Mouse (Mus musculus) lung, embryonic 16.5 days (tissue): ENCODE measurements around the gene Ccl20. TPM values are rescaled to one million over a fixed set of nuclear protein-coding genes. Genes with fewer than 3 reads are reported as not detected.

Source experiments
- ATAC-seq: fragments of 200-750 bp; cut with Nextera tagmentation; 2 replicates; pipeline ENCODE4 v1.8.0; 2017; ENCODE audit warnings: low read depth, mild to moderate bottlenecking, moderate library complexity
- H3K27ac ChIP-seq: fragments of 300-500 bp; sonication (generic); 2 replicates; pipeline ENCODE4 v1.5.1; 2014; ENCODE audit warnings: mild to moderate bottlenecking, control low read depth, low read length
- H3K27me3 ChIP-seq: fragments of 300-500 bp; sonication (generic); 2 replicates; pipeline ENCODE4 v1.6.1; 2014; ENCODE audit warnings: low read depth, low read length, mixed read lengths; ENCODE audit not compliant: control insufficient read depth, insufficient read depth
- H3K36me3 ChIP-seq: fragments of 300-500 bp; sonication (generic); 2 replicates; pipeline ENCODE4 v1.6.1; 2014; ENCODE audit warnings: low read length; ENCODE audit not compliant: control insufficient read depth, insufficient read depth
- H3K4me1 ChIP-seq: fragments of 300-500 bp; sonication (generic); replicated peaks from 2 replicates; pipeline ENCODE4 v1.6.1; 2014; ENCODE audit warnings: low read length, mixed read lengths; ENCODE audit not compliant: control insufficient read depth, insufficient read depth
- H3K4me2 ChIP-seq: fragments of 300-500 bp; sonication (generic); 2 replicates; pipeline ENCODE4 v1.6.1; 2014; ENCODE audit warnings: low read depth, low read length, control low read depth
- H3K4me3 ChIP-seq: fragments of 300-500 bp; sonication (generic); 2 replicates; pipeline ENCODE4 v1.5.1; 2014; ENCODE audit warnings: mild to moderate bottlenecking, low read length, control low read depth
- H3K9ac ChIP-seq: fragments of 300-500 bp; sonication (generic); 2 replicates; pipeline ENCODE4 v1.6.1; 2014; ENCODE audit warnings: low read length, control low read depth
- H3K9me3 ChIP-seq: fragments of 300-500 bp; sonication (generic); 2 replicates; pipeline ENCODE4 v1.6.1; 2016; ENCODE audit warnings: low read length; ENCODE audit not compliant: control insufficient read depth
- WGBS: fragments of 180-500 bp; shearing (Covaris S2); extraction: QIAGEN DNeasy Blood & Tissue Kit; methylation state at CpG from one replicate; pipeline ENCODE4 v1.1.7; 2014; 5-methylcytosine and 5-hydroxymethylcytosine counted together
- polyA plus RNA-seq: library from polyadenylated mRNA; unstranded; fragments of >200 nt; fragmentation: Nextera tagmentation; extraction: Ambion mirVana; gene quantifications from 2 replicates; pipeline ENCODE4 v1.2.1, GENCODE M21; 2015

The Ccl20 gene
- polyA plus RNA-seq = not detected in 2 replicates

DNA sequence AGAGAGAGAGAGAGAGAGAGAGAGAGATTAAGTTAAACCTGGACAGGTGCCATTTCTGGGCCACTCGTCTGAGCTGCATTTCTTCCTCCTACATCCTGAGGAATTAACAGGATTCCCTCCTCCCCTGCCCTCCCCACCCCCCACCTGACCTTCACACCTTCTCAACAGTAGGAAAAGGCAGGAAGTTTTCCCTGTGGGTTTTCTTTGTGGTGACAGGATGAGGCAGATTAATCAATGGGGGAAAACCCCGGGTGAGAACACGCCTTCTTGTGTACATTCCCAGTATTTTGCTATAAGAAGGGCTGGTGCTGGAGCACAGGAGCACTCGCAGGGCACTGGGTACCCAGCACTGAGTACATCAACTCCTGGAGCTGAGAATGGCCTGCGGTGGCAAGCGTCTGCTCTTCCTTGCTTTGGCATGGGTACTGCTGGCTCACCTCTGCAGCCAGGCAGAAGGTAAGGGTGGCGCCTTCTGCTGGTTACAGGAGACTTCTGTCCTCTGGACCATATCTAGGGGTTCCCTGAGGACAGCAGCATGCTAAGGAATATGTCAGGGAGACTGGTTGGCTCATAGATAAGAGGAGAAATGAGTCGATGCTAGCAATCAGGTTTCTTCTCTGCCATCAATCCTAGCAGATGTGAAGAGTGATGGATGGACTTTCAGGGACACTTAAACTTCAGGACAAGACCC is at the start of gene Ccl20:
TSS of gene Ccl20 (plus strand) at position 320 of the 691 bp plus-strand sequence.
- H3K9me3 ChIP-seq = no peaks in the 10 kb centered on the region
- no peak within 1 kb of the TSS for H3K9ac ChIP-seq
- H3K36me3 ChIP-seq = no peaks in the 10 kb centered on the region
- no peaks in the 10 kb centered on the region for H3K4me1 ChIP-seq
- H3K4me2 ChIP-seq = no peak within 1 kb of the TSS
- no peak within 1 kb of the TSS for H3K4me3 ChIP-seq
- no peak for ATAC-seq
- 16% methylated on average over 8 of the region's 8 CpGs for WGBS
- H3K27ac ChIP-seq = no peak within 1 kb of the TSS
- H3K27me3 ChIP-seq = no peaks in the 10 kb centered on the region

DNA sequence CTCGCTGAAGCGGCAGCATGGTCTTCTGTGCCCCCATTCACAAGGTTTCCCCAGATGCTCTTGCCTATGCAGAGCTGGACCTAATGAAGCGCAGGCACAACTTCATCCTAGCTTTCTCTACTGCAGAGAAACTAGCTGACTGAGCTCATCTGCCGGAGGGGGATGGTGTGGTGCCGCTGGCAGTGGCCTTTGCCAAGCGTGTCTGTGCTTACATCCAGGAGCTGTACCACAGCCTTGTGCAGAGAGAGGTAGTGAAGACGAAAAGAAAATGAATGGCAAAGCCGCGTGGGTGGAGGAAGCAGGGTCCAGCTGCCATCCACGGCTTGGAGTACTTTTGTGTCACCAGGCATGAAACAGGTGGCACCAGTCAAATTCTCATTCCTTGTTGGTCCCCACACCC is 49.4 kb upstream of the Ccl20 start:
- no peak for ATAC-seq
- Histone ChIP-seq H3K36me3 (no peaks in the 10 kb centered on the region), H3K27me3 (no peaks in the 10 kb centered on the region), H3K4me3 (no peak overlapping the region), H3K4me2 (no peak overlapping the region), H3K9me3 (no peaks in the 10 kb centered on the region), H3K9ac (no peak overlapping the region), H3K27ac (no peak overlapping the region), H3K4me1 (no peaks in the 10 kb centered on the region)
- WGBS = 79% methylated on average over 10 of the region's 10 CpGs

DNA sequence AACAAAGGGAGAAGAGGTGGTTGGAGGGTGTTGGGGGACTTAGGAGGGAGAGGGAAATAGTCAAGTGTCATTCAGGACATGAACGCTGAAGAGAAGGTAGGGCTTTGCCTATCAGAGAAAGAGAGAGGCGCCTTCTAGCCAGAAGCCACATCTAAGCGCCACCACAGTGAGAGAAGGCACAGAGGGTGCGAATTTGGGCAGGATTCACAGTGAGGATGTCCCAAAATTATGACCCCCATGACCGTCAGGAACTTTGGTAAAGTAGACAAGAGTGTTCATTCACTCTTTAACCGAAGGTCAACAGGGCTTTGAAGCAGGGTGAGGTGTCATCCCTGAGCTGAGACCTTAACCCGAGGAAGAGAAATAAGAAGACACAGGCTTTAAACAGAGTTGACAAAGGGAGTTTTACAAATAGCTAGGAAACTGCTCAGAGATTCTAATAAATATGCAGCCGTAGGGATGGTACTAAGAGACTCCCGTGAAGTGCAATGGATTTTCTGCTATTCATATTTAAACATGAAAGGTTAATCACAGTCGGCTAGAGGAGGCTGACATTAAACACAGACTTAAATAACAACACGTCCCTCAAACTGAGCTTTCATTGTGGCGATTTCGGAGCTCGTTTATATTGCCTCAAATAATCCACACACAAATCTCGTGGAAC is 40.9 kb upstream of the Ccl20 start:
- Histone ChIP-seq H3K36me3 (no peaks in the 10 kb centered on the region), H3K9me3 (no peaks in the 10 kb centered on the region), H3K27ac (no peak overlapping the region), H3K9ac (no peak overlapping the region), H3K4me2 (peak overlapping the region; percentile 48), H3K27me3 (no peaks in the 10 kb centered on the region), H3K4me3 (peak overlapping the region; percentile 35), H3K4me1 (no peaks in the 10 kb centered on the region)
- ATAC-seq = no peak
- WGBS = 32% methylated on average over 15 of the region's 15 CpGs

DNA sequence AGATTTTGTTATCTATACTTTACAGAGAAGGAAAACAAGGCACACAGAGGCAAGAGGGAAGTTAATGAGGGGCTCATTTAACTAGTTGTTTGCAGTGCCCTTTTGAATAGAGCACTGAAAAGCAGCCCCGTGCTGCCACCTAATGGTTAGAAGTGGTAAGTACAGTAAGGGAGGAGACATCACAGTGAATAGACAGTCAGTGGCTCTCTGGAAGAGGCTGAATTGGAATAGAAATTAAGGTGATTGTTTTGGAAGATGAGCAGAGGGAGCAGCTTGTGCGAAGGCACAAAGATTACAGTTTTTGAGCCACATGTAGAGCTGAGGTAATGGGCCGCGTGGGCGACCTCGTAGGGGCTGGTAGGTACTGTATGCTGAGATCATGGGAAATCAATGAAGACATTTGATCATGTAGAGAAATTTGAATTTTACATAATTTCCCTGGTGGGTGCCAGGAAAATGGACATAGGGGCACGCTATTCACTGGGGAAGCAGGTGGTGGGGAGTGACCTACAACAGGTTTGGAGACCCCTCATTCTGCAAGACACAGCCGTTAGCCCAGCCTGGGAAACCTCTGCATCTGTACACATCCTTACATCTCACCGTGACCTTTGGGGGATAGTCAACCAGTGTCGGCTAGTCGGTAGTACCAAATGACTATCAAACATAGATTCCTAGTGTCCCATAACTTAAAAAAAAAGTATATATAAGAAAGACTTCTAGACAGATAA is 40.2 kb upstream of the Ccl20 start:
- H3K4me3 ChIP-seq = peak overlapping the region; percentile 35
- ATAC-seq = peak; percentile 82
- 44% methylated on average over 11 of the region's 11 CpGs for WGBS
- H3K27ac ChIP-seq = no peak overlapping the region
- H3K36me3 ChIP-seq = no peaks in the 10 kb centered on the region
- no peaks in the 10 kb centered on the region for H3K9me3 ChIP-seq
- H3K27me3 ChIP-seq = no peaks in the 10 kb centered on the region
- H3K4me2 ChIP-seq = peak overlapping the region; percentile 48
- no peaks in the 10 kb centered on the region for H3K4me1 ChIP-seq
- no peak overlapping the region for H3K9ac ChIP-seq

DNA sequence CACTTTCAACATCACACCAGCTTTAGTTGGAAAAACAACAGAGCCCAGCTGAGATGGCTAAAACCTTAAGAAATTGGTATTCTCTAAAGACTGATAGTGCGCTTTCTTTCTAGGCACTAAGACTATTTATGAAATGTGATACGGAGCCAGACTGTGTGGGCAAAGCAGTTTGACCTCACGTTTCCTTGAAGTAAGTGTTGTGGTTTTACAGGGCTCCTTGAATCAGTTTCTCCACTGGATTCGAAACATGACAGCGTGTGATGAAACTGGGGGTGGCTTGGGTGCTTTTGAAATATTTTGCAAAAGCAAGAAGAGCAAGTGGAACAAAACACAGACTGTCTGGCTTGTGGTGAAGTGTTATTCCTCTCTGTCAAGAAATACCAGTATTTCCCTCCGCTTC is 39.5 kb upstream of the Ccl20 start:
- no peak overlapping the region for H3K4me2 ChIP-seq
- H3K4me3 ChIP-seq = no peak overlapping the region
- WGBS = 55% methylated on average over 6 of the region's 6 CpGs

DNA sequence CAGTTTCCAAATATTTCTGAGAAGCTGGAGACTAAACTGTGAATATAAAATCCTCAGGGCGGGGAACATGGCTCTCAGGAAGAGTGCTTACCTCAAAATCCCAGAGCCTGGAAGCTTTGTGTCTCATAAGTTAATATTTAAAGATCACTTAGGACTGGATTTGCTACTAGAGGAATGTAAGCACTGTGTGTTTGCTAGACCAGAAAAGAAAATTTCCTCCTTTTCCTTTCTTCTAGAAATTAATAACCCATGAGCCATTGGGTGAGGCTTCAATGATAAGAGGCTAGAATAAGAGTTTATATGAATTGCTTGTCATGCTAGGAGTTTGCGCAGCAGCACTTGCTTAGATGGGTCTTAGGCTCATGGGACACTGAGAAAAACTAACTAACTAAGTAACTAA is 31.8 kb upstream of the Ccl20 start:
- H3K36me3 ChIP-seq = no peaks in the 10 kb centered on the region
- H3K4me2 ChIP-seq = no peak overlapping the region
- H3K4me3 ChIP-seq = no peak overlapping the region
- H3K27me3 ChIP-seq = no peaks in the 10 kb centered on the region
- no peak overlapping the region for H3K9ac ChIP-seq
- H3K4me1 ChIP-seq = 0 out of 2 replicates have a peak, but pooled peaks cover 2% of the 10 kb centered on the region
- peak overlapping the region; percentile 60 for H3K27ac ChIP-seq
- H3K9me3 ChIP-seq = no peaks in the 10 kb centered on the region
- peak; percentile 88 for ATAC-seq
- 51% methylated on average over 2 of the region's 2 CpGs for WGBS

More for the DNA sequence above, 39.5 kb upstream of the Ccl20 start:
- H3K9me3 ChIP-seq = no peaks in the 10 kb centered on the region
- no peak overlapping the region for H3K9ac ChIP-seq
- no peak overlapping the region for H3K27ac ChIP-seq
- no peaks in the 10 kb centered on the region for H3K27me3 ChIP-seq
- no peak for ATAC-seq
- no peaks in the 10 kb centered on the region for H3K4me1 ChIP-seq
- H3K36me3 ChIP-seq = no peaks in the 10 kb centered on the region

DNA sequence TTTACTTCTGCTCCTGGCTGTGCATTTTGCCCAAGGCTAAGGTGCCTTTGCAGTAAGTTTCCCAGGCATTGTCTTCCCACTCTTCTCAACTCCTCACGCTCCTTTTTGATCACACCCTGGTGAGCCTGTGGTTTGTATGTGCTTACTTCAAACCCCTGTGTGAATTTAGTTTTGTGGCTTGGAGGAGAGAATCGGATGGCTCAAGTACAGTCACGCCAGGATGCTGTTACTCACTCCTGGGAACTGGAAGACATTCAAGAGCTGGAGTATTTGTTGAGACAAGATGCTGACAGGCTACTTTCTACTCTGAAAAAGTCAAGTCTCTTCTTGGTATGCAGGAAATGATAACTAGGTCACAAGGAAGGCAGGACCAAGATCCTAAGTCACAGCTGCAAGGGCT is 25.3 kb upstream of the Ccl20 start:
- Histone ChIP-seq H3K27ac (no peak overlapping the region), H3K4me3 (no peak overlapping the region), H3K4me2 (no peak overlapping the region), H3K9me3 (no peaks in the 10 kb centered on the region), H3K36me3 (no peaks in the 10 kb centered on the region), H3K9ac (no peak overlapping the region), H3K27me3 (no peaks in the 10 kb centered on the region), H3K4me1 (no peaks in the 10 kb centered on the region)
- ATAC-seq = no peak
- 62% methylated on average over 3 of the region's 3 CpGs for WGBS

DNA sequence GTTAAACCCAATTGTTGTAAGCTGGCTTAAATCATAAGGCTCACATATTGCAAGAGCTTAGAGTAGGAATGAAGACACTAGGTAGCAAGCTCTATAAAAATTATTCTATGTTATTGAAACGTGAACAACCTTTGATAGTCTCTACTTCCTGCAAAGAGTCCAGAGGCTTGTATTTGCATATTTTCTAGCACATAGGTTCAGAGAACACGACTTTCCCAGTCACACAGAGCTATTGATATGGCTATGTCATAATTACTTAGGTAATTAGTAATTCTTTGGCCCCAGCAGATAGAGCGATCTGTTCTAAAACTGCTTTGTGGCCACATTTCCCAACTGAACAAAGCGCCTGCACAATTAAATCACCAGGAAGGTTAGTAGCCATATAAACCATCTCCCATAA is 19.6 kb upstream of the Ccl20 start:
- no peaks in the 10 kb centered on the region for H3K27me3 ChIP-seq
- no peak for ATAC-seq
- no peak overlapping the region for H3K27ac ChIP-seq
- H3K9me3 ChIP-seq = no peaks in the 10 kb centered on the region
- 78% methylated on average over 4 of the region's 4 CpGs for WGBS
- H3K4me1 ChIP-seq = peaks cover 4% of the 10 kb centered on the region; the same call in 1 of the 2 replicates
- no peak overlapping the region for H3K4me3 ChIP-seq
- H3K4me2 ChIP-seq = no peak overlapping the region
- H3K9ac ChIP-seq = no peak overlapping the region
- no peaks in the 10 kb centered on the region for H3K36me3 ChIP-seq

DNA sequence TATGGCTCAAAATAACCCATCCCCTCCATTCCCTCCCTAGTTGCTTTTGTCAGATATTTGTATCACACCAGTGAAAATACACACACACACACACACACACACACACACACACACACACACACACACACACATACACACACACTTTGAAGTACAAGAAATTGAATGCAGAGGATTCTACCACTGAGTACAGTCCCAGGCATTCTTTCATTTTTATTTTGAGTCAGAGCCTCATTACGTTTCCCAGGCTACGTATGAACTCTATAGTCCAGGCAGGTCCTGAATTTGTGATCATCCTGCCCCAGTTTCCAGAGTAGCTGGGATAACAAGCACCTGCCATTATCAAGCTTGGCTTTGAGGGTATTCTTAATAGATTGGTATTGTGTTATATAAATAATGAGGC is 17.4 kb upstream of the Ccl20 start:
- no peak overlapping the region for H3K4me3 ChIP-seq
- WGBS = 87% methylated on average over 2 of the region's 2 CpGs
- ATAC-seq = peak; percentile 23; the same call in 1 of the 2 replicates
- H3K27ac ChIP-seq = peak overlapping the region; percentile 55; the same call in 1 of the 2 replicates
- peaks cover 5% of the 10 kb centered on the region; the same call in 1 of the 2 replicates for H3K4me1 ChIP-seq
- H3K4me2 ChIP-seq = no peak overlapping the region
- H3K9ac ChIP-seq = no peak overlapping the region
- no peaks in the 10 kb centered on the region for H3K9me3 ChIP-seq
- no peaks in the 10 kb centered on the region for H3K36me3 ChIP-seq
- H3K27me3 ChIP-seq = no peaks in the 10 kb centered on the region
